Mouse (Mus musculus) CH12.LX (cell line): ENCODE results near the gene Alox12b. TPM values are rescaled to one million over a fixed set of nuclear protein-coding genes. Genes with fewer than 3 reads are reported as not detected.

ENCODE experiments used
- DNase-seq: peaks from one replicate; pipeline ENCODE4 v3.0.0-alpha.2; 2013; ENCODE audit errors: extremely low read depth
- H3K27ac ChIP-seq: 2 replicates; pipeline ENCODE4 v1.5.1; 2012; ENCODE audit warnings: low read depth, mild to moderate bottlenecking, control low read depth, moderate library complexity; ENCODE audit not compliant: insufficient read depth
- H3K27me3 ChIP-seq: replicated peaks from 2 replicates; pipeline ENCODE3; 2012; ENCODE audit warnings: inconsistent platforms
- H3K36me3 ChIP-seq, 2 experiments: replicated peaks in 1 of 2; 2 replicates each; pipeline versions ENCODE3 to v1.6.1; 2012; ENCODE audit warnings: inconsistent platforms in 1 of 2, low read length in 1 of 2, mild to moderate bottlenecking in 1 of 2, mixed read lengths in 1 of 2, moderate library complexity in 1 of 2; ENCODE audit not compliant: control insufficient read depth in 1 of 2, insufficient read depth in 1 of 2
- H3K4me1 ChIP-seq, 2 experiments: 2 replicates each; pipeline ENCODE4 v1.6.1; 2012; ENCODE audit warnings: inconsistent platforms in 1 of 2, moderate library complexity in 1 of 2; ENCODE audit not compliant: insufficient read depth in 2 of 2, control insufficient read depth in 1 of 2
- H3K4me2 ChIP-seq: 2 replicates; pipeline ENCODE4 v1.6.1; 2012; ENCODE audit warnings: low read depth, mild to moderate bottlenecking, control low read depth; ENCODE audit not compliant: poor library complexity, insufficient read depth, severe bottlenecking
- H3K4me3 ChIP-seq, 3 experiments: fragments of 150-350 bp in 1 of 3; sonication (generic) in 1 of 3; replicated peaks in 1 of 3; 2 replicates each; pipeline versions ENCODE3 to v1.5.1; 2011 to 2012; ENCODE audit warnings: low read depth in 2 of 3, low read length in 2 of 3, mild to moderate bottlenecking in 2 of 3, moderate library complexity in 2 of 3, control low read depth in 1 of 3, improper control_type of control experiment in 1 of 3, inconsistent platforms in 1 of 3, mixed read lengths in 1 of 3; ENCODE audit not compliant: poor library complexity in 1 of 3
- H3K79me2 ChIP-seq: replicated peaks from 2 replicates; pipeline ENCODE4 v1.6.1; 2012; ENCODE audit warnings: mild to moderate bottlenecking, moderate library complexity; ENCODE audit not compliant: control insufficient read depth, poor library complexity, insufficient read depth, severe bottlenecking; ENCODE audit errors: extremely low read depth
- H3K9ac ChIP-seq: 2 replicates; pipeline ENCODE4 v1.6.1; 2012; ENCODE audit warnings: low read depth, mild to moderate bottlenecking, control low read depth, moderate library complexity; ENCODE audit not compliant: insufficient read depth
- H3K9me3 ChIP-seq: replicated peaks from 2 replicates; pipeline ENCODE3; 2012; ENCODE audit warnings: low read length, inconsistent platforms, mixed read lengths
- BHLHE40 ChIP-seq: IDR thresholded peaks from 2 replicates; pipeline ENCODE4 v1.6.1; 2011; ENCODE audit warnings: mild to moderate bottlenecking, low read depth, low read length, improper control_type of control experiment
- CHD1 ChIP-seq: IDR thresholded peaks from 2 replicates; pipeline ENCODE4 v1.6.1; 2012; ENCODE audit warnings: low read depth, low read length, improper control_type of control experiment, inconsistent platforms
- CHD2 ChIP-seq: IDR thresholded peaks from 2 replicates; pipeline ENCODE4 v1.6.1; 2011; ENCODE audit warnings: low read length, improper control_type of control experiment
- E2F4 ChIP-seq: IDR thresholded peaks from 2 replicates; pipeline ENCODE4 v1.6.1; 2011; ENCODE audit warnings: low read depth, low read length, improper control_type of control experiment; ENCODE audit not compliant: insufficient replicate concordance
- ELF1 ChIP-seq: IDR thresholded peaks from 2 replicates; pipeline ENCODE4 v1.6.1; 2014; ENCODE audit warnings: low read depth, mild to moderate bottlenecking, inconsistent platforms, low read length, improper control_type of control experiment
- ETS1 ChIP-seq: conservative IDR thresholded peaks from 2 replicates; pipeline ENCODE4 v1.6.1; 2012; ENCODE audit warnings: low read depth, mild to moderate bottlenecking, inconsistent platforms, low read length, improper control_type of control experiment, moderate library complexity
- GABPA ChIP-seq: IDR thresholded peaks from 2 replicates; pipeline ENCODE4 v1.6.1; 2012; ENCODE audit warnings: low read depth, low read length, improper control_type of control experiment, inconsistent platforms; ENCODE audit not compliant: insufficient replicate concordance
- IRF4 ChIP-seq: IDR thresholded peaks from 2 replicates; pipeline ENCODE4 v1.6.1; 2014; ENCODE audit warnings: low read depth, mild to moderate bottlenecking, inconsistent platforms, low read length, improper control_type of control experiment
- KAT2A ChIP-seq: IDR thresholded peaks from 2 replicates; pipeline ENCODE4 v1.6.1; 2012; ENCODE audit warnings: low read length, improper control_type of control experiment, inconsistent platforms; ENCODE audit not compliant: insufficient replicate concordance
- MAX ChIP-seq: IDR thresholded peaks from 2 replicates; pipeline ENCODE4 v1.6.1; 2011; ENCODE audit warnings: low read length, improper control_type of control experiment
- MXI1 ChIP-seq: IDR thresholded peaks from 2 replicates; pipeline ENCODE4 v1.6.1; 2011; ENCODE audit warnings: mild to moderate bottlenecking, low read depth, low read length, improper control_type of control experiment
- NELFE ChIP-seq: IDR thresholded peaks from 2 replicates; pipeline ENCODE4 v1.6.1; 2011; ENCODE audit warnings: low read depth, low read length, improper control_type of control experiment
- PAX5 ChIP-seq: IDR thresholded peaks from 2 replicates; pipeline ENCODE4 v1.6.1; 2012; ENCODE audit warnings: low read length, inconsistent platforms, mixed read lengths
- POLR2A ChIP-seq: IDR thresholded peaks from 2 replicates; pipeline ENCODE4 v1.6.1; 2011; ENCODE audit warnings: low read depth, mild to moderate bottlenecking, improper control_type of control experiment, low read length
- POLR2AphosphoS2 ChIP-seq: IDR thresholded peaks from 2 replicates; pipeline ENCODE4 v1.6.1; 2011; ENCODE audit warnings: low read depth, low read length, improper control_type of control experiment
- RAD21 ChIP-seq: IDR thresholded peaks from 2 replicates; pipeline ENCODE4 v1.6.1; 2011; ENCODE audit warnings: low read depth, mild to moderate bottlenecking, low read length, improper control_type of control experiment, moderate library complexity
- RCOR1 ChIP-seq: conservative IDR thresholded peaks from 2 replicates; pipeline ENCODE4 v1.6.1; 2012; ENCODE audit warnings: low read depth, mild to moderate bottlenecking, inconsistent platforms, low read length, improper control_type of control experiment
- SIN3A ChIP-seq: IDR thresholded peaks from 2 replicates; pipeline ENCODE4 v1.6.1; 2012; ENCODE audit warnings: low read length, improper control_type of control experiment, inconsistent platforms
- SMC3 ChIP-seq: IDR thresholded peaks from 2 replicates; pipeline ENCODE4 v1.6.1; 2011; ENCODE audit warnings: low read depth, low read length, improper control_type of control experiment
- TBP ChIP-seq: conservative IDR thresholded peaks from 2 replicates; pipeline ENCODE4 v1.6.1; 2011; ENCODE audit warnings: low read depth, low read length, improper control_type of control experiment
- USF2 ChIP-seq: conservative IDR thresholded peaks from 2 replicates; pipeline ENCODE4 v1.6.1; 2011; ENCODE audit warnings: low read depth, low read length, improper control_type of control experiment
- ZC3H11A ChIP-seq: IDR thresholded peaks from 2 replicates; pipeline ENCODE4 v1.6.1; 2012; ENCODE audit warnings: low read depth, mild to moderate bottlenecking, inconsistent platforms, low read length, improper control_type of control experiment
- ZKSCAN1 ChIP-seq: IDR thresholded peaks from 2 replicates; pipeline ENCODE4 v1.6.1; 2012; ENCODE audit warnings: low read depth, inconsistent platforms, low read length, improper control_type of control experiment, borderline replicate concordance
- ZMIZ1 ChIP-seq: IDR thresholded peaks from 2 replicates; pipeline ENCODE4 v1.6.1; 2012; ENCODE audit warnings: low read depth, mild to moderate bottlenecking, inconsistent platforms, low read length, improper control_type of control experiment
- ZNF384 ChIP-seq: IDR thresholded peaks from 2 replicates; pipeline ENCODE4 v1.6.1; 2012; ENCODE audit warnings: low read depth, low read length, improper control_type of control experiment, inconsistent platforms
- dilution Hi-C: fragments of 300-500 bp; cut with MboI; formaldehyde crosslinking; loops from 2 replicates; pipeline ENCODE4 v1.14.3; 2020; ENCODE audit warnings: low sequenced_read_pairs; ENCODE audit not compliant: extremely low pct_unique_long_range_greater_than_20kb, extremely low pct_ligation_motif_present
- in situ Hi-C: fragments of 300-500 bp; cut with MboI; formaldehyde crosslinking; loops from 3 replicates; pipeline ENCODE4 v1.14.3; 2019; ENCODE audit warnings: low sequenced_read_pairs, low pct_ligation_motif_present, low pct_unique_long_range_greater_than_20kb, mixed read lengths
- polyA plus RNA-seq: library from polyadenylated mRNA; unstranded; fragments of >175 nt; gene quantifications from 2 replicates; pipeline ENCODE4 v1.2.1, GENCODE M21; 2012; ENCODE audit warnings: low read depth; ENCODE audit not compliant: insufficient read length
- total RNA-seq, 2 experiments: library from RNA; depleted of rRNA; stranded (reverse); fragments of 300-350 nt in 1 of 2; fragments of >200 nt in 1 of 2; gene quantifications; 2 replicates each; pipeline ENCODE4 v1.2.3; 2012 to 2014

The Alox12b gene
- not detected in 2 replicates for total RNA-seq (2012; rRNA removed)
- not detected in 2 replicates for total RNA-seq (2014; rRNA removed)
- not detected in 2 replicates for polyA plus RNA-seq

DNA sequence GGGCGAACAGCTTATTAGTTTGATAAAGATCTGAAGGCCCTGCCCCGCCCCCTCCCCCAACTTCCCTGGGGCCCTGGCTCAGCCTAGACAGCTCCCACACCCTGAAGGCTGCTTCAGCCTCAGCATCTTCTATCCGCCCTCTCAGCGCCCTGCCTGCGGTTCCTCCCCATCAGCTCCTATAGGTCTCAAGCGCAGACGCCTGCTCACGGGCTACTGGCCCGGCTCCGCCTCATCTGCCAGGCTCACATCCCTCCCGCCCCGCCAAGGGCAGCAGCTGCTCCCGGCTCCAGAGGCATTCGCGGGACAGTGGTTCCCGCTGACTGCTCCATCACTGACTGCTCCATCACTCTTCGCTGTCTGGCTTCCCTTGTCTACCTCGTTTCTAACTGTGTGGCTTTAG is at the start of gene Alox12b:
Gene Alox12b (plus strand): TSS at position 190 of the 400 bp plus-strand sequence.
- in situ Hi-C loops (no loop called here), dilution Hi-C loops (no loop called here)
- Histone ChIP-seq H3K4me3 (no peak within 1 kb of the TSS), H3K4me2 (no peak within 1 kb of the TSS), H3K36me3 (no peaks in the 10 kb centered on the region), H3K79me2 (no peaks in the 10 kb centered on the region), H3K27me3 (peaks cover 81% of the 10 kb centered on the region), H3K9ac (no peak within 1 kb of the TSS), H3K4me1 (no peaks in the 10 kb centered on the region), H3K27ac (no peak within 1 kb of the TSS), H3K9me3 (no peaks in the 10 kb centered on the region)
- TF ChIP-seq CHD2 (no peak), POLR2AphosphoS2 (no peak), IRF4 (no peak), PAX5 (no peak), ZMIZ1 (no peak), RAD21 (no peak), ZKSCAN1 (no peak), NELFE (no peak), POLR2A (no peak), CHD1 (no peak), MAX (no peak)
- DNase-seq, result no peak

DNA sequence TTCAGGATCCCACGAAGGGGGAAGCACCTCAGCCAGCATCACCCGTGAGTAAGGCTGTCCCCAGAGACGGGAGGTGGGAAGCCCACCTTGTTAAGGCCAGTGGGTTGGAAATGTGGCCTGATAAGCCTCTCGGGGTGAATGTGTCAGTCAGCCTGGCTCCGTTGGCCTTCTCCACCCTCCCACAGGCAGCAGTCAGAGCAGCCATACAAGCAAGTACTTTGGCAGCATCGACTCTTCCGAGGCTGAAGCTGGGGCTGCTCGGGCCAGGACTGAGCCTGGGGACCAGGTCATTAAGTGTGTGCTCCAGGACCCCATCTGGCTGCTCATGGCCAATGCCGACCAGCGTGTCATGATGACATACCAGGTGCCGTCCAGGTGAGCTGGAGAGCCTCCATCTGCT is 49.1 kb upstream of the Alox12b start:
- H3K27ac ChIP-seq, result no peak overlapping the region
- TF ChIP-seq ZNF384 (no peak), CHD2 (no peak), ZC3H11A (no peak), SIN3A (no peak), ZKSCAN1 (no peak), KAT2A (no peak), USF2 (no peak), RCOR1 (no peak), SMC3 (no peak), ZMIZ1 (no peak), MXI1 (no peak), TBP (no peak), GABPA (no peak), POLR2AphosphoS2 (no peak), IRF4 (no peak), BHLHE40 (no peak), ELF1 (no peak), E2F4 (no peak), ETS1 (no peak)
- TF ChIP-seq, all 38 proteins: peak for 0
- Histone ChIP-seq H3K4me3 (no peak overlapping the region), H3K27me3 (peaks cover 19% of the 10 kb centered on the region), H3K4me2 (no peak overlapping the region), H3K9ac (no peak overlapping the region), H3K36me3 (peaks cover 68 to 74% of the 10 kb centered on the region in 2 experiments), H3K4me1 (peaks cover 0 to 18% of the 10 kb centered on the region in 2 experiments; a peak in 2 of 4 replicates), H3K9me3 (no peaks in the 10 kb centered on the region), H3K79me2 (no peaks in the 10 kb centered on the region)
- dilution Hi-C loops, result no loop called here
- DNase-seq, result no peak
- in situ Hi-C loops, result no loop called here
